Mouse (Mus musculus) neutrophil, adult 65 days (primary cell): Measurements from ENCODE around the gene Cpsf3. TPM values are rescaled to one million over a fixed set of nuclear protein-coding genes. Genes with fewer than 3 reads are reported as not detected.

Experiments used
- total RNA-seq: library from RNA; stranded (reverse); gene quantifications from 2 replicates; pipeline ENCODE4 v1.2.4, GENCODE M21; 2023

The Cpsf3 gene
- 48.5 and 51.6 TPM in 2 replicates for total RNA-seq

DNA sequence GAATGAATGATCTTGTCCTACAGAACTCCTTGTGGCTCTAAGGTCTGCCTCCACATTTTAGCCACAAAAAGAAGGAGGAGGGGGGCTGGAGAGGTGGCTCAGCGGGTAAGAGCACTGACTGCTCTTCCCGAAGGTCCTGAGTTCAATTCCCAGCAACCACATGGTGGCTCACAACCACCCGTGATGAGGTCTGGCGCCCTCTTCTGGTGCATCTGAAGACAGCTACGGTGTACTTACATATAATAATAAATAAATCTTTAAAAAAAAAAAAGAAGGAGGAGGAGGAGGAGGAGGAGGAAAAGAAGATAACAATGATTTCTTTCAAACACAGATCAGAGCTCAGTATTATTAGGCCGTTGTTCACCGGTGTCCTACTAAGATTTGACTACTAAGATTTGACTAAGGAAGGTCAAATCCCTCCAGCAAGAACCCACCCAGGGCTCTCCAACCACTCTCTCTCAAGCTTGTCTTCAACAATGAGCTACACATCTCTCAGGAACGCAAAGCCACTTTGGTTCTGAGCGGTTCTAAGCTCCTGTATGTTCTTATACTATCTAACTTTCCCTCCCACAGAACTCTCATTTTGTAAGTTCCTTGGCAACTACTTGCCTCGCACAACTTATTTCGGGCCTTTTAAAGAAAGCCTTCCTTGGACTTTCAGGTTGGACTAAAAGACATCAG, at the start of gene Cpsf3:
TSS of gene Cpsf3 (plus strand) at position 631 of the 681 bp plus-strand sequence.

GRCm38 (mm10) chr12:21286243-21286622, 1.0 kb downstream of the Cpsf3 start, which contains the start of gene Itgb1bp1:
TSS of gene Itgb1bp1 (minus strand) at chr12:21286284.

GRCm38 (mm10) chr12:21315923-21316868, 31.0 kb downstream of the Cpsf3 start, which contains the start of gene Iah1:
TSS of gene Iah1 (plus strand) at chr12:21316389.

Other genes starting within 250 kb of the Cpsf3 start
- 36.0 and 42.1 TPM in 2 replicates for gene Itgb1bp1, start 893 bp downstream of the Cpsf3 start, total RNA-seq
- 15.3 and 15.8 TPM in 2 replicates for gene Iah1, start 31.0 kb downstream of the Cpsf3 start, total RNA-seq
- 60.7 and 75.9 TPM in 2 replicates for gene Adam17, start 88.2 kb downstream of the Cpsf3 start, total RNA-seq
- gene Ywhaq, start 132.2 kb downstream of the Cpsf3 start, total RNA-seq, result 66.3 and 75.8 TPM in 2 replicates